Mouse (Mus musculus): ENCODE data around the gene Rslcan18. TPM values are rescaled to one million over a fixed set of nuclear protein-coding genes. Genes with fewer than 3 reads are reported as not detected.
A peak's percentile ranks its signal among the peaks of the same experiment; 100 is the strongest.
"Not testable (repeated sequence)": the region's sequence is repeated elsewhere in the genome, so short reads cannot be mapped to it uniquely, and the experiment has no call there.

Rslcan18 gene
- total RNA-seq (2021): under 1 TPM; 0.29 to 0.44 TPM
- long read RNA-seq, experiment 1: 0 reads
- long read RNA-seq, experiment 2, partial matches to known transcripts: 0 of 1 reads
- long read RNA-seq, experiment 2, other reads (novel, unspliced or antisense): 1 of 1 reads

- intact Hi-C loops (cut with DNase I); H3K27ac ChIP-seq; DNase-seq (ENCODE audit: extremely low spot score in 1 of 2, low spot score in 2 of 2); H3K4me3 ChIP-seq: not testable (repeated sequence)
Observed at GRCm38 (mm10) chr13:67116163-67116562, at the start of gene Rslcan18. Gene Rslcan18, minus strand, starts transcription at chr13:67116263.

GRCm38 (mm10) chr13:67128038-67128721 is 12.1 kb upstream of the Rslcan18 start:
- Histone ChIP-seq H3K4me3 (peak overlapping the region; percentile 53), H3K27ac (peak overlapping the region; percentile 83)
- peak; percentile 83 to 88 for DNase-seq (ENCODE audit: extremely low spot score in 1 of 2, low spot score in 2 of 2)
- intact Hi-C loops (cut with DNase I): loop anchor here (1.0 to 2.0 kb wide), 4 partner anchors 20 to 178 kb away; partner anchors contain the start of genes Gm28557, Rsl1, Zfp457 and Zfp712
- peak; percentile 36 for TF ChIP-seq CTCF (IDR thresholded peaks at IDR 0.05)

- intact Hi-C loops (cut with DNase I); H3K27ac ChIP-seq; DNase-seq (ENCODE audit: extremely low spot score in 1 of 2, low spot score in 2 of 2): not testable (repeated sequence)
- peak overlapping the region; percentile 53 for H3K4me3 ChIP-seq
Observed at GRCm38 (mm10) chr13:67127507-67127906, 11.4 kb upstream of the Rslcan18 start.

GRCm38 (mm10) chr13:67124460-67124859 is 8.4 kb upstream of the Rslcan18 start:
- no peak for TF ChIP-seq CTCF (IDR thresholded peaks at IDR 0.05)
- intact Hi-C loops (cut with DNase I): no loop called here
- DNase-seq (ENCODE audit: extremely low spot score in 1 of 2, low spot score in 2 of 2): no peak
- H3K4me3 ChIP-seq: no peak overlapping the region
- H3K27ac ChIP-seq: no peak overlapping the region

- intact Hi-C loops (cut with DNase I); DNase-seq (ENCODE audit: extremely low spot score in 1 of 2, low spot score in 2 of 2); H3K27ac ChIP-seq; H3K4me3 ChIP-seq: not testable (repeated sequence)
Observed at GRCm38 (mm10) chr13:67121360-67121759, 5.3 kb upstream of the Rslcan18 start, which contains the start of gene Zfp759. Gene Zfp759, plus strand, starts transcription at chr13:67121660.

GRCm38 (mm10) chr13:67113287-67113686 is 2.8 kb downstream of the Rslcan18 start:
- TF ChIP-seq CTCF (IDR thresholded peaks at IDR 0.05): no peak
- Histone ChIP-seq H3K4me3 (no peak overlapping the region), H3K27ac (no peak overlapping the region)
- no peak for DNase-seq (ENCODE audit: extremely low spot score in 1 of 2, low spot score in 2 of 2)
- intact Hi-C loops (cut with DNase I): no loop called here

- intact Hi-C loops (cut with DNase I): no loop called here
- H3K27ac ChIP-seq: 0 out of 2 replicates have a peak overlapping the region, but pooled peaks have one; percentile 59
- peak in 1 of 2 experiments; percentile 20 for DNase-seq (ENCODE audit: extremely low spot score in 1 of 2, low spot score in 2 of 2)
- TF ChIP-seq CTCF (IDR thresholded peaks at IDR 0.05): no peak
- H3K4me3 ChIP-seq: peak overlapping the region; percentile 41
Observed at GRCm38 (mm10) chr13:67112096-67112495, 4.0 kb downstream of the Rslcan18 start.

GRCm38 (mm10) chr13:67108821-67109206 is 7.2 kb downstream of the Rslcan18 start:
- peak in 1 of 2 experiments; percentile 37 for DNase-seq (ENCODE audit: extremely low spot score in 1 of 2, low spot score in 2 of 2)
- intact Hi-C loops (cut with DNase I): loop anchor here (1.0 to 5.0 kb wide), 5 partner anchors 19 to 197 kb away; partner anchors contain the start of genes Rsl1 and Zfp457
- TF ChIP-seq CTCF (IDR thresholded peaks at IDR 0.05): peak; percentile 49
- H3K4me3 ChIP-seq: peak overlapping the region; percentile 77
- H3K27ac ChIP-seq: peak overlapping the region; percentile 29; the same call in 1 of the 2 replicates

- DNase-seq (ENCODE audit: extremely low spot score in 1 of 2, low spot score in 2 of 2): peak; percentile 87 to 92
- peak within 1 kb of the TSS; percentile 77 for H3K4me3 ChIP-seq
- TF ChIP-seq CTCF (IDR thresholded peaks at IDR 0.05): peak; percentile 90
- peak within 1 kb of the TSS; percentile 81 for H3K27ac ChIP-seq
- intact Hi-C loops (cut with DNase I): loop anchor here (1.0 to 5.0 kb wide), 5 partner anchors 20 to 198 kb away; partner anchors contain the start of genes Rsl1 and Zfp457
Observed at GRCm38 (mm10) chr13:67108194-67108820, 7.8 kb downstream of the Rslcan18 start, which contains the start of gene Gm28557. Gene Gm28557, minus strand, starts transcription at chr13:67108604.

GRCm38 (mm10) chr13:67107681-67108080 is 8.4 kb downstream of the Rslcan18 start:
- peak overlapping the region; percentile 81; the same call in 1 of the 2 replicates for H3K27ac ChIP-seq
- intact Hi-C loops (cut with DNase I): loop anchor here (1.0 to 5.0 kb wide), 6 partner anchors 17 to 199 kb away; partner anchors contain the start of genes Rsl1 and Zfp457

GRCm38 (mm10) chr13:67097876-67098275 is 18.2 kb downstream of the Rslcan18 start, which contains the start of gene Zfp708:
Gene Zfp708, minus strand, starts transcription at chr13:67097976.
- TF ChIP-seq CTCF (IDR thresholded peaks at IDR 0.05): no peak
- Histone ChIP-seq H3K27ac (no peak within 1 kb of the TSS), H3K4me3 (no peak within 1 kb of the TSS)
- intact Hi-C loops (cut with DNase I): no loop called here
- no peak for DNase-seq (ENCODE audit: extremely low spot score in 1 of 2, low spot score in 2 of 2)

More at GRCm38 (mm10) chr13:67107681-67108080, 8.4 kb downstream of the Rslcan18 start:
- TF ChIP-seq CTCF (IDR thresholded peaks at IDR 0.05): no peak
- no peak for DNase-seq (ENCODE audit: extremely low spot score in 1 of 2, low spot score in 2 of 2)
- peak overlapping the region; percentile 77 for H3K4me3 ChIP-seq
